Mouse (Mus musculus): ENCODE measurements around the gene Misp.

Misp gene

DNA sequence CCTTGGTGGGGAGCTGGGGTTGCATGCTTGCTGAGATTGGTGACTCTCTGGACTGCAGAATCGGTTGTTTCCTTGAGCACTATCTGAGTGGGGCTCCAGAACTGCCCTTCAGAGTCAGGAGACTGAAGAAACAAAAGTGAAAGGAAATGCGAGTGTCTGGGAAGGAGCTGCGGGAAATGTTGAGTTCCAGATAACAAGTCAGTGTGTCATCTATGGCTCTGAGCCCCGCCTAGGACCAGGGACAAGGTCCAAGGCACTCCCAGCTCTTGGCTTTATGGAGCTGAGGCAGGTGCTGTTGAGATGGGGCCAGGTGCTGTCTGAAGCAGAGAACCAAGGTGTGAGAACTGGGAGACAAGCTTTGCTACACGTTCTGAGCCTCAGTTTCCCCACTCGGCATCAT lies 3.6 kb downstream of the Misp start:
- DNase-seq: peak; percentile 96

DNA sequence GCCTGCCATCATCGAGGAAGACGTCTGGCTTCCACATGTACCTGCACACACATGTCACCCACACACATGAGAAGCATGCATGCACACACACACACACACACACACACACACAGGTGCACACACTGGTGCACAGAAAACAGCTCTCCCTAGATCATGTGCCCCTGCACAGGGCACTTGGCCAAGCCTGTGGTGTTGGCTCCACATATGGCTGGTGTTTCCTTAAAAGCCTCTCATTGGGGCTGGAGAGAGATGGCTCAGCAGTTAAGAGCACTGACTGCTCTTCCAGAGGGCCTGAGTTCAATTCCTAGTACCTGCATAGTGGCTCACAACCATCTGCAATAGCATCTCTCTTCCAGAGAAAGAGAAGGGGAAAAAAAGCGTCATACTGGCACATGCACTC lies 10.8 kb downstream of the Misp start:
- no peak for DNase-seq

GRCm38 (mm10) chr10:79832026-79832785 lies 11.4 kb downstream of the Misp start:
- peak; percentile 86 for DNase-seq

DNA sequence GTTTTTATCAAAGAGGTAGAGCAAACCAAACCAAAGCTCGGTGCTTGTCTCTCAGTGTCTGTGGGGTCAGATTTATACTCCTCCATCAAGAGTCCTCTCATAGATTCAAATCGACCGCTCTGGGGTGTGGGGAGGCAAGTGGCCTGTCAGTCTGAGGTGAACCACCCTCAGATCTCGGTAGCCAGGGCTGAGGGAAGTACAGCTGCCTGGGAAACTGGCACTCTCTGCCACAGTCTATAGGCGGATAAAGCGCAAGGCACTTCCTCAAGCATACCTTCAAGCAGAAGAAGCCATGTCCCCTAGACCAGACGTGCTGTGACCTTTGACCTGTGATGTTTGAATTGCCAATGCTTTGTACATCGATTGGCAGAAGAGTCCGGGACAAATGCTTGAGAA lies 12.0 kb downstream of the Misp start:
- DNase-seq: peak; percentile 80

DNA sequence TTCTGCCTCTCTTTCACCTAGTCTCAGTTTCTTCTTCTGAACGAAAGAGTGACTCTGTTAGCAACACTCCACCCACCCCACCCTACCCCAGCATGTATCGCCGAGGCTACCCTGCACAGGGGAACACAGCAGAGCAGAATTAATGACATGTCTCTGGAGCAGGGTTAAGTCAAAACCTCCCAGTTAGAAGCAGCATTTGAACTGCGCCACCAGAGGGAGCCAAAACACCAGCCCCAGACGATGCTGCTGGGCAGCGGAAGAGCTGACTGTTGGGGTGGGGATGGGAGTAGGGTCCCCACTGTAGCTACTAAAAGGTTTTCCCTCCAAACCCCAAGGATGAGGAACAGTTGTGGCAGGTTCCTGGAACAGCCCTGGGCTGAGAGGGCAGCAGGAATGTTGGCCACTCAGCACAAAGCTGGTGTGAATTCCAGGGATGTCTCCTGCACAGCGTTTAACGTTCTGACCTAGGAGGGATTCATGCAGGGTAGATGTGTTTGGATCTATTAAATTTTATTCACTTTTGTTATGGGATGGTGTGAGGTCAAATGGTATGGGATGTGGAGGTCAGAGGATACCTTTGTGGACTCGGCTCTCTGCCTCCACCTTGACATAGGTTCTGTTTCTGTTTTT lies 14.1 kb downstream of the Misp start:
- peak; percentile 96 for DNase-seq

GRCm38 (mm10) chr10:79836918-79837317 lies 16.1 kb downstream of the Misp start:
- no peak for DNase-seq

DNA sequence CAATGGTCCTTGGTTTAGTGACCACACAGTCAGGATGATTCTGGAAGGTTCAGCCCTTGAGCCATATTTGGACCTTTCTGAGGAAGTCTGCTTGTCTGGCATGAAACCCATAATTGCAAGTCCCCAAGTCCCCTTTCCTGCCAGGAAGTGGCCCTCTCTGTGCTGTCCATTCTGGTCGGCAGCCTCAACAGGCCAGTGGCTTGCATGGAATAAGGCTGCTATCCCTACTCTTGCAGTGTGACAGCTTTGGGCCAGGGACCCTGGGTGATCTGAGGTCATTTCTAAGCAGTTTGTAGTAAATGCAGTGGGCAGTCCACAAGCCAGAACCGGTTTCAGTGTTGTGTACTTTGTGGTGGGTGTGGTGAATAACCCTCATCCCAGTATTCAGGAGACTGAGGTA lies 17.4 kb downstream of the Misp start:
- peak; percentile 94 for DNase-seq

- DNase-seq: peak; percentile 91
Observed at GRCm38 (mm10) chr10:79840091-79840490, 19.3 kb downstream of the Misp start.

GRCm38 (mm10) chr10:79840644-79841551 lies 20.1 kb downstream of the Misp start:
- peak; percentile 98 for DNase-seq

DNA sequence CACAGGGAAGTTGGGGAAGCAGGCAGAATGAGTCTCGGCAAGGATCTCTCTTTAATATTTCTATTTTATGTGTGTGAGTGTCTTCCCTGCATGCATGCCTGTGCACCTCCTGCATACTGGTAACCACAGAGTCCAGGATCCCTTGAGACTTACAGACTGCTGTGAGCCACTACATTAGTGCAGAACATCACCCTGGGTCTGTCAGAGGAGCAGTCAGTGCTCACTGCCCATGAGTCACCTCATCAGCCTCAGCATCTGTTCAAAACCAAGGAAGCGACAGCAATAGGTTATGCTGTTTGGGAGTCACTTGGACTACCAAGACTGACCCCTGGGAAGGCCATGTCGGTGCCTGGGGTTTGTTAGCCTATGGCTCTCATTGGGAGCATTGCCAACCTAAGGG lies 21.5 kb downstream of the Misp start:
- peak; percentile 91 for DNase-seq

- peak; percentile 84 for DNase-seq
Observed at GRCm38 (mm10) chr10:79843476-79843875, 22.7 kb downstream of the Misp start.

DNA sequence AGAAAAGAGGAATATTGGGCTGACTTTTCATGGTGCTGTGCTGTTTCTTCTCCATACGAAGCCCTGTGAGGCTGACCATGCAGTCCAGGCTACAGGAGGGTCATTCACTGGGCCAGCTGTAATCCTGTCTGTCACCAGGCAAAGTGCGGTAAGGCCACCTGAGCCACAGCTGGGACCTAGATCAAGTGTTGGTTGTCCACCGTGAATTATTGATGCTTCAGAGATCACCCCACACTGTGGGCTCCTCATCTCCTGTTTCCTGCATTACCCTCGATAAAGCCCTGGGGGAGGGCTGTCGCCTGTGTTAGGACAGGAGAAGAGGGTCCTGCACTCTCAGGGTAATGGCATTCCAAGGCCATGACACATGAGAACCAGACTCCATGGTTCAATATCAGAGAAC lies 25.8 kb downstream of the Misp start:
- DNase-seq: no peak

DNA sequence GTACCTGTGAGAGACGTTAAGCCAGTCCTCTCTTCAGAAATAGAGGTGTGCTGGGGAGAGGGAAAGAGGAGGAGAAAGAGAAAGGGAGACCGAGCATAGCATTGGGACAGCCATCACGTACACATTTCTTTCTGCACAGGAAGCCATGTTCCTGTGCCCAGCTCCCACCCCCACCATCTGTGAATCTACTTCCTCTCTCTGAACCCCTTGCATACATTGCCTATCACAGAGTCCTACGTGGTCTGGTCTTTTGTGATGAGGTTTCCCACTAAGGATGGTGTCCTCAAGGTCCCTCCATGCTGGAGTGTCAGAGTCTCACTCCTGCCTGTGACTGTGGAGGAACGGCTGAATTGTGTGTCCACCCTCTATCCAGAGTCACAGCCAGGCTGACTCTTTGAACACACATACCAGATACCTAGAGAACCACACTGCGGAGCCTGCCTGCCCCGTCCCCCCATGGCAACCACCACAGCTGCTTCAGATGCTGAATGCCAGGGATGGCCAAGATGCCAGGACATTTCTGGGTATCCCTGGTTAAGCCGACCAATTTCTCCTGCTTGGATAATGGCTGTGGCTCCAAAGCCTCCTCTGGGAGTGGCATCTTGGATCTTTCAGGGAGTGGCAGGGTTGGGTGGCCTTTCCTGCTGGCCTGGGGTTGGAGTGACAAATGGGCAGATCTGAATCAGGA lies 29.3 kb downstream of the Misp start:
- DNase-seq: no peak

DNA sequence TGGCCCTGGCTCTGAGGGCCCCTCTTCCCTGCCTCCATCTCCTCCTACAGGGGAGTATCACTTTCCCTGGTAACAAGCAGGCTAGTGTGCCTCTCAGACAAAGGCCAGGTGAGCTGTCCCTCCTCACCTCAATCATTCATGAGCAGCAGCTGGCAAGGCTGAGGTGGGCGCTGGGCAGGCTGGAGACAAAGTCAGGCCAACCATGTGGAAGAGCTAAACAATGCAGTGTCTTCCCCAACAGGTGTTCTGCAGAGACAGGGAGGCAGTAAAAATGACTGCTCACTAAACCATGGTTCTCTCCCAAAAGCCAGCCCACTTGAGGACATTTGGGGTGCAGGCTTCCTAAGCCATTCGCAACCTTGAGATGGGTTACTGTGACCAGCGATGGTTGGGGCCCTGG lies 30.9 kb downstream of the Misp start:
- no peak for DNase-seq

DNA sequence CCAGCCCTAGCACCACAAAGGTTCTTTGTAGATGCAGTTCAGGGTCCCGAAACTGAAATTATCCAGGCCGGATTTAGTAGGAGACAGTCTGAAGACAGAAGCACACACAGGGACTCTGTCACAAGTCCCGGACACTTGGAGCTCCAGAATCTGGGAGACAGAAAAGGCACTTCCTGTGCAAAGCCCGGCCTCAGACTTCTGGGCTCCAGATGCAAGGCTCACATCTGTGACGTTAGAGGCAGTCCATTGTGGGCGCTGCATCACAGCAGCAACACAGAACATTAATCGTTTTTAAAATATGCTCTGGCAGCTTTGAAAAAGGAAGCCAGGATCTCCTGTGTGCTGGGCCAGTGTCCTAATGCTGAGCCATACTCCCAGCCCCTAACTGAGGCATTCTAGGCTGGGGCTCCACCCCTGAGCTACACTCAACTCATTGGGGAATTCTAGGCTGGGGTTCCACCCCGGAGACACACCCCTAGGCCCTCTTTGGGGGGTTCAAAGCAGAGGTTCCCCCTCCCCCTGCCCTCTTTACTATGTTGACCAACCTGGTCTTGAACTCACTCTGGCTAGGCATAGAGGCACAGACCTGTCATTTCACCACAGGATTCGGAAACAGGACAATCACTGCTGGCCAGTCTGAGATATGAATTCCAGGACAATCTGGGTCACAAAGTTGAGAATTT lies 31.5 kb downstream of the Misp start:
- DNase-seq: peak; percentile 98

GRCm38 (mm10) chr10:79852827-79853226 lies 32.0 kb downstream of the Misp start:
- peak; percentile 95 for DNase-seq

DNA sequence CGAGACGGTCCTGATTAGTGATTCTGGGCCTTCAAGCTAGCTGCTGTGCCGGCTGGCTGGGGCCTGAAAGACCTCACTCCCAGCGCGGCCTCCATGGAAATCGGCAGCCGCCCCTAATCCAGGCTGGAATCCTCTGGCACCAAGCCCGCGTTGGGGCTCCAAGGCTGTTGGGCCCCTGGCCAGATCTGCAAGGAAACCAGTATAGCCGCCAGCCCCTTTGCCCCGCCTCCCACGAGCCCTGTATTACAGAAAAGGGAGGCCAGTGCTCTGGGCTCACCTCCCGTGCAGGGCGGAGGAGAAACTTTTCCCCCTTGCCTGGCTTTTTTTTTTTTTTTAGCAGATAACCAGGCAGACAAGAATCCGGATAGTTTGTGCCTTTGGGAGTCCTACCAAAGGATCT lies 32.6 kb downstream of the Misp start:
- DNase-seq: peak; percentile 99

GRCm38 (mm10) chr10:79853860-79854795 lies 33.3 kb downstream of the Misp start, which contains the start of gene Ptbp1:
Gene Ptbp1, plus strand, starts transcription at chr10:79854427.
- DNase-seq: peak; percentile 100

DNA sequence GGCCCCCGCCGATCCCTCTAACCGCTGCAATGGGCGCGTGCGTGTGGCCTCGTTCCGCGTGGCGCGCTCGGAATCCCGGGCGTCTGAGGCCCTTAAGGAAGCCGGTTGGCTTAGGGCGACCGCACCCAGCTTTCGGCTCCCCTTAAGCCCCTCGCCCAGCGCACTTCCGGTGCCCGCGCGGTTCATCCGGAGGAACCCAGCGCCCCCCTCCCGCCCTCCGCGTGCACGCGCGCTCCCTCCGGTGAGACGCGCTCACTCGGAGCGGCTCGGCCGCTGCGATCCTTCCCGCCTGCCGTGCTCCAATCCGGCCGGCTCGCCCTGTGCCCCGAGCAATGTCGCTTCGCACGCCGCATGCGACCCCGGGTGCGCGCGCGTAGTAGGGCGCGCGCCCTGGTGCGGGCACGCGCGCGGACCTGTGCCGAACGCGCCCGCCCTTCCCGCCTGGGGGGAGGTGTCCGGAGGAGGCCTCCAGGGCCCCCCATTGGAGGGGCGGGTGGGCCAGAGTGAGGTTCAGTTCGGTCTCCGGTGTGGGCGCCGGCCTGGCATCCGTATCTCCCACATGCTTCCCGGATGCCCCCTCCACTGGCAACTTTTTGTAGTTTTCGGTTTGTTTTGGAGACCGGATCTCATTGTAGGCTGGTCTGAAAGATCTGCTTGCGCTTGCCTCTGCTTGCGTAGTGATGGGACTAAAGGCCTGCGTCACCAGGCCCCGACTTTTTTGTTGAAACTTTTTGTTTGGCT lies 34.2 kb downstream of the Misp start:
- peak; percentile 99 for DNase-seq

- DNase-seq: peak; percentile 97
Observed at GRCm38 (mm10) chr10:79855558-79856184, 34.9 kb downstream of the Misp start.
